In the genomic region with DNA sequence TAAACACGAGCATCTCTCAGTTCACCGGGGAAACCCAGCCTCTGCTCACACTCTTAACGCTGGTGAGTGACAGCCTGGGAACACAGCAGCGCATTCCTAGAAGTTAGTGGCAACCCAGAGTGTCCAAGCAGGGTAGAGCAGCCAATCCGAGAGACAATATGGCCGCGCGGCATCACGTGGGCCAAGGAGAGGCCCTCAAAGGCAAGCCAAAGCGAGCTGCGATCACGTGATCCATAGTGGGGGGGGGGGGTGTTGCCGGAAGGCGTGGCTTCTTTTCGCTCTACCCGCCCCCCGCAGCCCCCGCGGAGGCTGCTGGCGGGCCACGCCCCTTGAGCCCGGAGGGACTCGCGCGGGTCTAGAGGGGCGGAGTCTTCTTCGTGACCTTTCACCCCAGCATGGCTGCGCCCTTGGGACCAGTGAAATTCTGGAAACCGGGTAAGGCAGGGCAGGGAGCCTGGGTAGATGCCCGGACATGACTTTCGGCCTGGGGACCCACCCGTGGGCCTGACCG, we compare ENCODE assay signal across 8 mouse cellular contexts. TPM values are rescaled to one million over a fixed set of nuclear protein-coding genes. Genes with fewer than 3 reads are reported as not detected.
DNase-seq lines count a peak whose midpoint lies in the region; ATAC-seq and TF ChIP-seq lines count a peak whose summit lies in the region.

A gene (plus strand): TSS at position 314 of the 511 bp plus-strand sequence.

- peak within 1 kb of the TSS; percentile 87 for H3K9ac ChIP-seq in MEL (ENCODE audit: control insufficient read depth, low read depth, low read length, poor library complexity, severe bottlenecking)
- peak within 1 kb of the TSS; percentile 74 for H3K9ac ChIP-seq in forebrain, postnatal 0 days
- peak within 1 kb of the TSS; percentile 62 for H3K9ac ChIP-seq in lung, embryonic 15.5 days

- TF ChIP-seq CTCF in MEL (IDR thresholded peaks at IDR 0.05 in 2 of 3, conservative IDR thresholded peaks at IDR 0.05 in 1 of 3; ENCODE audit: control insufficient read depth in 1 of 3, insufficient read depth in 1 of 3, low read depth in 2 of 3, low read length in 3 of 3, poor library complexity in 1 of 3, severe bottlenecking in 1 of 3), result no peak
- TF ChIP-seq CTCF in cerebellum, adult 2 months (IDR thresholded peaks at IDR 0.05; ENCODE audit: borderline replicate concordance, insufficient read depth, low read depth, low read length), result no peak
- TF ChIP-seq CTCF in forebrain, postnatal 0 days (IDR thresholded peaks at IDR 0.05; ENCODE audit: low read depth), result no peak

- peak; percentile 97 for DNase-seq in MEL (ENCODE audit: low read depth, low spot score)
- peak; percentile 90 to 93 for DNase-seq in cerebellum, adult 2 months
- DNase-seq in forebrain, postnatal 0 days, result peak; percentile 98
- DNase-seq in heart, postnatal 4 days, result peak; percentile 95
- DNase-seq in layer of hippocampus, adult 8-10 months (ENCODE audit: low spot score in 2 of 2), result peak; percentile 95 to 97
- DNase-seq in ovary, adult 18-20 months (ENCODE audit: low spot score), result peak; percentile 91
- peak; percentile 97 for DNase-seq in thymus, postnatal 0 days (ENCODE audit: low spot score)

- peak within 1 kb of the TSS; percentile 70 to 98 for H3K4me3 ChIP-seq in MEL (ENCODE audit: control insufficient read depth in 1 of 2, insufficient read depth in 1 of 2, low read depth in 2 of 2, low read length in 2 of 2)
- H3K4me3 ChIP-seq in cerebellum, adult 2 months (replicated peaks; ENCODE audit: insufficient read depth, low read depth, low read length), result peak within 1 kb of the TSS; percentile 69
- H3K4me3 ChIP-seq in forebrain, postnatal 0 days (ENCODE audit: low read depth, low read length), result peak within 1 kb of the TSS; percentile 76
- peak within 1 kb of the TSS; percentile 95 for H3K4me3 ChIP-seq in lung, embryonic 15.5 days

- ATAC-seq in forebrain, postnatal 0 days, result peak; percentile 100
- ATAC-seq in lung, embryonic 15.5 days (ENCODE audit: borderline replicate concordance, extremely low read depth, low FRiP score, low TSS enrichment), result peak; percentile 99

- H3K4me2 ChIP-seq in forebrain, postnatal 0 days (ENCODE audit: low read depth), result peak within 1 kb of the TSS; percentile 83
- peak within 1 kb of the TSS; percentile 84 for H3K4me2 ChIP-seq in lung, embryonic 15.5 days

- peaks cover 0 to 3% of the 10 kb centered on the region in 2 experiments; a peak in 2 of 4 replicates for H3K36me3 ChIP-seq in MEL (ENCODE audit: control insufficient read depth in 1 of 2, insufficient read depth in 2 of 2, low read length in 2 of 2)
- no peaks in the 10 kb centered on the region for H3K36me3 ChIP-seq in forebrain, postnatal 0 days (ENCODE audit: insufficient read depth)
- H3K36me3 ChIP-seq in lung, embryonic 15.5 days, result no peaks in the 10 kb centered on the region

- TF ChIP-seq RAD21 in MEL (IDR thresholded peaks at IDR 0.05; ENCODE audit: low read depth, low read length), result no peak

- no peaks in the 10 kb centered on the region for H3K4me1 ChIP-seq in MEL (ENCODE audit: control insufficient read depth in 1 of 2, insufficient read depth in 2 of 2, low read length in 2 of 2)
- peaks cover 3% of the 10 kb centered on the region for H3K4me1 ChIP-seq in cerebellum, adult 2 months (ENCODE audit: control insufficient read depth, insufficient read depth, low read length)
- peaks cover 13% of the 10 kb centered on the region; the same call in 1 of the 2 replicates for H3K4me1 ChIP-seq in forebrain, postnatal 0 days (ENCODE audit: insufficient read depth)
- peaks cover 11% of the 10 kb centered on the region for H3K4me1 ChIP-seq in lung, embryonic 15.5 days

- H3K27me3 ChIP-seq in MEL (ENCODE audit: control insufficient read depth in 1 of 2, insufficient read depth in 2 of 2, low read length in 2 of 2), result no peaks in the 10 kb centered on the region
- no peaks in the 10 kb centered on the region for H3K27me3 ChIP-seq in cerebellum, adult 2 months (ENCODE audit: control insufficient read depth, insufficient read depth, low read length)
- no peaks in the 10 kb centered on the region for H3K27me3 ChIP-seq in forebrain, postnatal 0 days (ENCODE audit: insufficient read depth, low read length)
- no peaks in the 10 kb centered on the region for H3K27me3 ChIP-seq in lung, embryonic 15.5 days

- TF ChIP-seq POLR2A in MEL (IDR thresholded peaks at IDR 0.05; ENCODE audit: control insufficient read depth in 1 of 2, insufficient read depth in 1 of 2, low read depth in 1 of 2, low read length in 2 of 2, poor library complexity in 1 of 2), result peak in 1 of 2 experiments; percentile 77; a peak in 2 of 4 replicates
- TF ChIP-seq POLR2A in cerebellum, adult 2 months (IDR thresholded peaks at IDR 0.05; ENCODE audit: borderline replicate concordance, insufficient read depth, low read length), result peak; percentile 71; the same call in 1 of the 2 replicates

- H3K27ac ChIP-seq in MEL (ENCODE audit: control insufficient read depth, low read depth, low read length), result peak within 1 kb of the TSS; percentile 93
- peak within 1 kb of the TSS; percentile 35 for H3K27ac ChIP-seq in cerebellum, adult 2 months (ENCODE audit: insufficient read depth, low read length)
- H3K27ac ChIP-seq in forebrain, postnatal 0 days (ENCODE audit: low read depth, low read length), result peak within 1 kb of the TSS; percentile 85
- peak within 1 kb of the TSS; percentile 75 for H3K27ac ChIP-seq in lung, embryonic 15.5 days

- peaks cover 6% of the 10 kb centered on the region; the same call in 1 of the 2 replicates for H3K79me2 ChIP-seq in MEL (ENCODE audit: control insufficient read depth, insufficient read depth, low read length, poor library complexity)

- under 1% methylated on average over 33 of the region's 33 CpGs for WGBS in cerebellum, adult 2 months
- under 1% methylated on average over 27 of the region's 33 CpGs for WGBS in forebrain, postnatal 0 days
- 0% methylated on average over 29 of the region's 33 CpGs for WGBS in lung, embryonic 15.5 days

- TF ChIP-seq EP300 in MEL (IDR thresholded peaks at IDR 0.05; ENCODE audit: low read depth in 1 of 2, low read length in 2 of 2), result no peak

- H3K9me3 ChIP-seq in MEL (replicated peaks; ENCODE audit: insufficient read depth, low read length), result no peaks in the 10 kb centered on the region
- H3K9me3 ChIP-seq in forebrain, postnatal 0 days (ENCODE audit: low read length), result no peaks in the 10 kb centered on the region
- H3K9me3 ChIP-seq in lung, embryonic 15.5 days, result no peaks in the 10 kb centered on the region

TF ChIP-seq in MEL, 35 proteins besides CTCF, POLR2A, EP300 and RAD21 (continues in another document):
- TF ChIP-seq MAX (IDR thresholded peaks at IDR 0.05; ENCODE audit: low read length) (peak; percentile 97), ZNF384 (IDR thresholded peaks at IDR 0.05; ENCODE audit: low read depth, low read length) (no peak), GABPA (IDR thresholded peaks at IDR 0.05; ENCODE audit: low read depth, low read length) (no peak), TBP (IDR thresholded peaks at IDR 0.05; ENCODE audit: low read depth, low read length) (peak; percentile 70; the same call in 1 of the 2 replicates), KAT2A (conservative IDR thresholded peaks at IDR 0.05; ENCODE audit: low read depth, low read length) (no peak; the same call in 1 of the 2 replicates), MYC (IDR thresholded peaks at IDR 0.05; ENCODE audit: low read depth, low read length) (peak; percentile 78; the same call in 1 of the 2 replicates), UBTF (IDR thresholded peaks at IDR 0.05; ENCODE audit: borderline replicate concordance, insufficient read depth, low read depth, low read length) (no peak), CHD1 (IDR thresholded peaks at IDR 0.05; ENCODE audit: low read depth, low read length) (no peak), SIN3A (IDR thresholded peaks at IDR 0.05; ENCODE audit: low read length) (peak; percentile 95), E2F4 (IDR thresholded peaks at IDR 0.05; ENCODE audit: borderline replicate concordance, low read depth, low read length) (no peak), BHLHE40 (IDR thresholded peaks at IDR 0.05; ENCODE audit: borderline replicate concordance, low read depth, low read length) (peak; percentile 75), JUND (IDR thresholded peaks at IDR 0.05; ENCODE audit: low read depth, low read length) (no peak), ZKSCAN1 (IDR thresholded peaks at IDR 0.05; ENCODE audit: low read depth, low read length) (no peak), POLR2AphosphoS5 (IDR thresholded peaks at IDR 0.05; ENCODE audit: borderline replicate concordance, low read depth, low read length) (no peak), MXI1 (IDR thresholded peaks at IDR 0.05; ENCODE audit: low read depth, low read length) (peak; percentile 89), MEF2A (IDR thresholded peaks at IDR 0.05; ENCODE audit: extremely low read depth, insufficient replicate concordance, low read depth, low read length, poor library complexity, severe bottlenecking) (no peak), ZMIZ1 (IDR thresholded peaks at IDR 0.05; ENCODE audit: low read depth, low read length) (no peak), NELFE (IDR thresholded peaks at IDR 0.05; ENCODE audit: low read depth, low read length) (peak; percentile 58), CHD2 (IDR thresholded peaks at IDR 0.05; ENCODE audit: low read length) (peak; percentile 33; the same call in 1 of the 2 replicates), TCF12 (IDR thresholded peaks at IDR 0.05; ENCODE audit: low read depth, low read length) (0 out of 2 replicates have a peak, but pooled peaks have one; percentile 24), MAZ (IDR thresholded peaks at IDR 0.05; ENCODE audit: low read depth, low read length) (peak; percentile 92; the same call in 1 of the 2 replicates), POLR2AphosphoS2 (IDR thresholded peaks at IDR 0.05; ENCODE audit: low read length) (no peak), TAL1 (IDR thresholded peaks at IDR 0.05; ENCODE audit: low read length) (no peak), USF2 (IDR thresholded peaks at IDR 0.05; ENCODE audit: borderline replicate concordance in 1 of 2, insufficient read depth in 1 of 2, low read depth in 1 of 2, low read length in 2 of 2) (peak; percentile 92 to 97), RCOR1 (IDR thresholded peaks at IDR 0.05; ENCODE audit: low read depth, low read length) (no peak)

RNA-seq across cellular contexts. Expression of the gene that starts here (rescaled TPM):
- total RNA-seq in MEL (2012; rRNA removed), result 17.3 and 18.5 TPM in 2 replicates
- 10 to 100 TPM in 1 of 2 experiments, not detected in 1; 23.6 TPM for polyA plus RNA-seq in MEL (2012; ENCODE audit: insufficient read depth in 1 of 2, insufficient read length in 2 of 2, low read depth in 1 of 2, low replicate concordance in 2 of 2, missing spikeins in 1 of 2)
- 23.1 and 23.3 TPM in 2 replicates for polyA plus RNA-seq in cerebellum, adult 2 months (2012; rRNA removed)
- 26.2 and 29.2 TPM in 2 replicates for total RNA-seq in forebrain, postnatal 0 days (2014; rRNA removed)
- polyA plus RNA-seq in forebrain, postnatal 0 days (2015; fragmentation: Nextera tagmentation; extraction: Ambion mirVana), result 9.9 and 11.8 TPM in 2 replicates
- total RNA-seq in heart, postnatal 4 days (2021), result 10 to 100 TPM; 33.2 to 33.3 TPM
- 10 to 100 TPM; 17.1 to 24.7 (median 19.9) TPM for total RNA-seq in layer of hippocampus, adult 8-10 months (2022)
- 14.1 and 15.7 TPM in 2 replicates for polyA plus RNA-seq in lung, embryonic 15.5 days (2015; fragmentation: Nextera tagmentation; extraction: Ambion mirVana)
- 9.3 and 11.1 TPM in 2 replicates for polyA plus RNA-seq in thymus, postnatal 0 days (2015; fragmentation: Nextera tagmentation; extraction: Ambion mirVana)

Comparison
In these comparisons a context has a peak if more than half of its experiments do, and no peak if none do; other contexts are left out.
1. Peak in every context shown above with its lines: DNase-seq, ATAC-seq, H3K4me3 ChIP-seq and H3K27ac ChIP-seq.
2. H3K27ac ChIP-seq: peak in every context shown above with its lines; median percentile 93 in MEL; 85 in forebrain, postnatal 0 days; 75 in lung, embryonic 15.5 days; 35 in cerebellum, adult 2 months.